Mouse (Mus musculus) lung, postnatal 0 days (tissue): ENCODE results near the gene Itgb8. TPM values are rescaled to one million over a fixed set of nuclear protein-coding genes. Genes with fewer than 3 reads are reported as not detected.

Experiments used
- ATAC-seq: fragments of 200-750 bp; cut with Nextera tagmentation; 2 replicates; pipeline ENCODE4 v1.8.0; 2017; ENCODE audit warnings: moderate library complexity
- DNase-seq: peaks from one replicate; pipeline ENCODE4 v3.0.0-alpha.2; 2016; ENCODE audit warnings: low spot score
- H3K27ac ChIP-seq: fragments of 300-500 bp; sonication (generic); 2 replicates; pipeline ENCODE4 v1.5.1; 2014; ENCODE audit warnings: antibody characterized with exemption, mild to moderate bottlenecking, low read length, mixed read lengths
- H3K27me3 ChIP-seq: fragments of 300-500 bp; sonication (generic); replicated peaks from 2 replicates; pipeline ENCODE4 v1.6.1; 2014; ENCODE audit warnings: low read length, mixed read lengths; ENCODE audit not compliant: insufficient read depth
- H3K36me3 ChIP-seq: fragments of 300-500 bp; sonication (generic); 2 replicates; pipeline ENCODE4 v1.6.1; 2014; ENCODE audit warnings: low read length, mixed read lengths; ENCODE audit not compliant: insufficient read depth
- H3K4me1 ChIP-seq: fragments of 300-500 bp; sonication (generic); 2 replicates; pipeline ENCODE4 v1.6.1; 2014; ENCODE audit warnings: antibody characterized with exemption, low read depth, low read length, mixed read lengths; ENCODE audit not compliant: insufficient read depth
- H3K4me2 ChIP-seq: fragments of 300-500 bp; sonication (generic); replicated peaks from 2 replicates; pipeline ENCODE4 v1.6.1; 2014; ENCODE audit warnings: low read depth, mild to moderate bottlenecking, low read length, moderate library complexity, mixed read lengths
- H3K4me3 ChIP-seq: fragments of 300-500 bp; sonication (generic); 2 replicates; pipeline ENCODE4 v1.5.1; 2014; ENCODE audit warnings: low read depth, low read length
- H3K9ac ChIP-seq: fragments of 300-500 bp; sonication (generic); replicated peaks from 2 replicates; pipeline ENCODE4 v1.6.1; 2014; ENCODE audit warnings: low read depth, mild to moderate bottlenecking
- H3K9me3 ChIP-seq: fragments of 300-500 bp; sonication (generic); 2 replicates; pipeline ENCODE4 v1.6.1; 2016; ENCODE audit warnings: low read length, mixed read lengths
- CTCF ChIP-seq: IDR thresholded peaks from 2 replicates; pipeline ENCODE4 v1.5.1; 2016; ENCODE audit warnings: antibody characterized with exemption, mild to moderate bottlenecking
- EP300 ChIP-seq: IDR thresholded peaks from 2 replicates; pipeline ENCODE4 v1.6.1; 2016; ENCODE audit warnings: antibody characterized with exemption, mild to moderate bottlenecking, control low read depth
- WGBS: fragments of 180-500 bp; shearing (Covaris S2); extraction: QIAGEN DNeasy Blood & Tissue Kit; methylation state at CpG from one replicate; pipeline ENCODE4 v1.1.7; 2014; 5-methylcytosine and 5-hydroxymethylcytosine counted together
- polyA plus RNA-seq: library from polyadenylated mRNA; unstranded; fragments of >200 nt; fragmentation: Nextera tagmentation; extraction: Ambion mirVana; gene quantifications from 2 replicates; pipeline ENCODE4 v1.2.1, GENCODE M21; 2015

Itgb8 gene
- polyA plus RNA-seq, 1 experiment from 2014 or later, result 0.87 TPM

DNA sequence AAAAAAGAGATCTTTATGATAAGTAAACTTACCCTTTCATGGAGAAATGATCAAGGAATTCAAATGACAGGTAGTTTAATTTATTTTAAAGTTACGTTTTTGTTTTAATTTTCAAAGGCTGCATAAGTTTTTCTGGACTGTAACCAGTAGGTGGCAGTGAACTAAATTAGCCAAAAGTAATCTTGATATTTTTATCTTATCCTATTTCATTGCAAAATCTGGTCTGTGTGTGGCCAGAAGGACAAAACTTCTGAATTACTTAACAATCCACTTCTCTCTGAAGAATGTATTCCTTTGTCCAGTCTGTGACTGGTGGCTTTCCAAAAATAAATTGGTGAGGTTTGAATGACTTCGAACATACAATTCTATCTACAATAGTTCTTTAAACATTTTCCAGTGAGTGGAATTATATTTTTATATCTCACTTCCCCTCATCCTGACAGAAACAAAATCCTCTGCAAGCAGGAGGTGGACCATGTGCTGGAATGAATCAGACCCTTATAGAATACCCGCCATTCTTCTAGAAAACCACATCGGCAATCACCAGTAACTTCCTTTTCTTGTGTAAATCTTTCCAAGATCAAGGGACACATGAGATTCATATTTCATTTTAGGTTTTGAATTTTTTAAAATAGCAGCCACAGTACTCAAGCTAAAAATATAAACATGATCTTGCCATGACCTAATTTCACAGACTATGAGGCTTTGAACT is 68.6 kb downstream of the Itgb8 start:
- H3K4me1 ChIP-seq, result no peaks in the 10 kb centered on the region
- H3K27ac ChIP-seq, result no peak overlapping the region
- no peak overlapping the region for H3K9ac ChIP-seq
- 36% methylated on average over 4 of the region's 4 CpGs for WGBS
- no peak overlapping the region for H3K4me3 ChIP-seq
- DNase-seq (peak; percentile 46), ATAC-seq (no peak)
- no peaks in the 10 kb centered on the region for H3K9me3 ChIP-seq
- H3K36me3 ChIP-seq, result no peaks in the 10 kb centered on the region
- H3K4me2 ChIP-seq, result no peak overlapping the region
- TF ChIP-seq EP300 (no peak), CTCF (peak; percentile 29)
- H3K27me3 ChIP-seq, result no peaks in the 10 kb centered on the region

DNA sequence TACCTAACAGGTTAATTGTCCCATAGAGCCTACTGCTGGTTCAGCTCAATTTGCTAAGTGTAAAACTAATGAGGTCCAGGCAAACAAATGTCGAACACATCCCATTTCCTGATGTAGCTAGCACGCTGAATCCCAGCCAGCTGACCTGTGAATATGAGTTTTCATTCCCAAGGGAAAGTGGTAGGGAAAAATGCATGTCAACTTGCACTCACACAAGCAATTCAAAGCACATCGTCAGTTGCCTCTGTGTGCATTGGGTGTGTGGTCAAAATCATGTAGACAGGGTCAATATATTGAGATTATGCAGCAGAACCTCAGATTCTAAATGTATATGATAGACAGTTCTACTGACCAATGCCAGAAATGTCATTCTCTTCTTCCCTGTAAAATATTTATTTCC is 69.5 kb downstream of the Itgb8 start:
- DNase-seq (no peak), ATAC-seq (no peak)

DNA sequence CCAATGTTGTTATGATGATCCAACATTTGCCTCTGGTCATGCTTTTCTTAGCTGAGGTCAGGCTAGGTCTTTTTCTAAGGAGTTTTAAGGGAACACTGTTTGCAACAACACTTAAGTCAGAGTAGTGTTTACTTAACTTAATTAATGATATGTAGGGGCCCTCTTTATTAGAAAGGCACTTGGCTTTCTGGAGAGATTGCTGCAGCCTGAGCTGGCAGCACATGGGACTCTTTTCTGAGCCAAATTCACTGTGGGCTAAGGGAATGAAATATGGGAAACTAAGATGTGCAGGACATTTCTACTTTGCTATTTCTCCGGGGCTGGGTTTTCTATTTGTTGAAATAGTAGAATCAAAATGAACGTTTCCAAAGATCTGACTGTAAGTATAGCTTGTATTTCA is 73.5 kb downstream of the Itgb8 start:
- Histone ChIP-seq H3K4me1 (no peaks in the 10 kb centered on the region), H3K27ac (no peak overlapping the region), H3K9ac (no peak overlapping the region), H3K27me3 (no peaks in the 10 kb centered on the region), H3K4me3 (no peak overlapping the region), H3K9me3 (no peaks in the 10 kb centered on the region), H3K4me2 (no peak overlapping the region), H3K36me3 (no peaks in the 10 kb centered on the region)
- WGBS, result 48% methylated on average over 2 of the region's 2 CpGs
- no peak for TF ChIP-seq CTCF
- TF ChIP-seq EP300, result no peak
- DNase-seq, result peak; percentile 20
- ATAC-seq, result no peak

More for the DNA sequence above, 69.5 kb downstream of the Itgb8 start:
- Histone ChIP-seq H3K4me2 (no peak overlapping the region), H3K36me3 (no peaks in the 10 kb centered on the region), H3K9ac (no peak overlapping the region), H3K27me3 (no peaks in the 10 kb centered on the region), H3K4me3 (no peak overlapping the region), H3K4me1 (no peaks in the 10 kb centered on the region), H3K27ac (no peak overlapping the region), H3K9me3 (no peaks in the 10 kb centered on the region)
- TF ChIP-seq EP300 (no peak), CTCF (no peak)
- 45% methylated on average over 3 of the region's 3 CpGs for WGBS

DNA sequence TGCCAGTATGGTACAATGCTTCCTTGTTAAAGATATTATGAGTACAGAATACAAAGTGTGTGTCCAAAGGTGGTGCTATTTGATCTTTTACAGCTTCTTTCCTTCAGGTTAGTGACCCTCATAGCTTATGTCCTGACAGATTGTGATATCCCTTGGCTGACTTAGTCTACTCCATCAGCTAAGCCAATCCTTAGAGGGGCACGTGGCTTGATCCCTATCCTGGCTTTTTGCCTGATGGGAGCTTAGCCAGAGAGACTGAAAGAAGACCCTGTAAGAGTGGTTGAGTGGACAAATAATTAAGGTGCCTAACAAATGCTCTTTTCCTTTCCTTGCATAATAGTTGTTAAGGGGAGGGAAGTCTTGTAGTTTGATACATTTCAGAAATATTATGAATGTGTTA is 73.9 kb downstream of the Itgb8 start:
- no peak for TF ChIP-seq EP300
- no peak for TF ChIP-seq CTCF
- Histone ChIP-seq H3K4me2 (no peak overlapping the region), H3K27ac (no peak overlapping the region), H3K4me3 (no peak overlapping the region), H3K9me3 (no peaks in the 10 kb centered on the region), H3K9ac (no peak overlapping the region), H3K27me3 (no peaks in the 10 kb centered on the region), H3K4me1 (no peaks in the 10 kb centered on the region), H3K36me3 (no peaks in the 10 kb centered on the region)
- 28% methylated on average over 1 of the region's 1 CpGs for WGBS
- DNase-seq (no peak), ATAC-seq (no peak)

DNA sequence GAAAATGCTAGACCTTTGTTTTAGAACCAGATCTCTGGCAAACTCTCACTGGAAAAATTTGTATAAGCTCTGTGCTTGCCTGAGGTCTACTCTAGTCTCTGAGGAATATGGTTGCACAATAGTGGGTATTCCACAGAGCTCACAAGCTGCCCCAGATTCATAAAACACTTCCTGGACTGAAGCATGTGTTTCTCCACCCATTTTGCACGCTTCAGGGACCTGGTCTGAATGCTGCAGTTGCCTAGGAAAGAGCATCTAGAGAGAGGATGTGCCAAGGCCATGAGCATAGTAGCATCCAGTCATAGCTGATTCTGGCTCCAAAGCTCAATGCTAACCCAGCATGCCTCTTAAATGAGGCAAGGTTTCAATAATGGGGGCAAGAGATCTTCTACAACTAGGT is 74.4 kb downstream of the Itgb8 start:
- H3K9me3 ChIP-seq, result no peaks in the 10 kb centered on the region
- H3K36me3 ChIP-seq, result no peaks in the 10 kb centered on the region
- TF ChIP-seq EP300, result no peak
- no peak for TF ChIP-seq CTCF
- WGBS, result 38% methylated on average over 1 of the region's 1 CpGs
- no peak overlapping the region for H3K27ac ChIP-seq
- H3K4me3 ChIP-seq, result no peak overlapping the region
- DNase-seq (peak; percentile 59), ATAC-seq (peak; percentile 44)
- H3K9ac ChIP-seq, result no peak overlapping the region
- no peak overlapping the region for H3K4me2 ChIP-seq
- H3K27me3 ChIP-seq, result no peaks in the 10 kb centered on the region
- no peaks in the 10 kb centered on the region for H3K4me1 ChIP-seq

DNA sequence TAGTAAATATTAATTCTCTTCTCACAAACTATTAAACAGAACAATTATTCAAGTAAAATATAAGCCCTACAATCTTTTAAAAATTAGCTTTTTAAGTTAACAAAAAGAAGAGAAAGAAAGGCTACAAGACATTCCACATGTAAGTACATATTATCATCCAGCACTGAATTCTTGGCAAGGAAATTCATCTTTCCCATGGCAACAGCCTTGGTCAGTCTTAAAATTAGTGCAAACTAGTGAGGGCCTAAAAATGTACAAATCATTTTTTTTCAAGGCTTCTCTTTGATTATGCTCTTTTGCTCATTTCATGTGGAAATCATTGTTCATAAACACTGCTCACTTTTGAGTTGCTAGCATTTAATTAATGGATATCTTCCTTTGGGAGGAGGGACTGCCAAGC is 77.8 kb downstream of the Itgb8 start:
- Histone ChIP-seq H3K36me3 (no peaks in the 10 kb centered on the region), H3K9me3 (no peaks in the 10 kb centered on the region)
- no peak for ATAC-seq

More for the DNA sequence above, 77.8 kb downstream of the Itgb8 start:
- TF ChIP-seq CTCF (no peak), EP300 (no peak)
- Histone ChIP-seq H3K4me3 (no peak overlapping the region), H3K4me1 (no peaks in the 10 kb centered on the region), H3K4me2 (no peak overlapping the region), H3K9ac (no peak overlapping the region), H3K27ac (no peak overlapping the region), H3K27me3 (no peaks in the 10 kb centered on the region)
- no peak for DNase-seq
